Mouse (Mus musculus): ENCODE measurements at regions not wholly inside any gene's neighbourhood (a gene's known extent, or its start where the extent isn't known, plus 50 kb on each side); places are given as distances from the start of the nearest gene placed in this dataset.

DNA sequence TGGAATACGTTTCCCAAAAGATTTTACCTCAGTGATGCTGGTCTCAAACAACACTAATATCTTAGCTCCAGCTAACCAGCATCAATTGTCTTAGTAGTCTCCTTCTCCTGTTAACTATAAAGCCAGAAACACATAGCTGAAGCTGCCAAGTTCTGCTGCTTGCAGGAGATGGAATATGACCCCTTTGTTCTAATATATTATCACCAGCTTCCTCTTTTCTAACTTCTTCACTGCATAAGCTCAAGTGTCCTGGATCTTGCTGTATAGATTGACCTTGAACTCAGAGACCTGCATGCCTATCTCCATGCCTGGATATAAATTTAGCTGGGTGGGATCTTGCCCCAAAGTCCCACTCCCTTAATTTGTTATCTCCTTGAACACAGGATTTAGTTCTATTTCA lies 94.8 kb downstream of the Rbm46 start:
- no peak for DNase-seq (ENCODE audit: extremely low spot score, low read depth, low spot score)

DNA sequence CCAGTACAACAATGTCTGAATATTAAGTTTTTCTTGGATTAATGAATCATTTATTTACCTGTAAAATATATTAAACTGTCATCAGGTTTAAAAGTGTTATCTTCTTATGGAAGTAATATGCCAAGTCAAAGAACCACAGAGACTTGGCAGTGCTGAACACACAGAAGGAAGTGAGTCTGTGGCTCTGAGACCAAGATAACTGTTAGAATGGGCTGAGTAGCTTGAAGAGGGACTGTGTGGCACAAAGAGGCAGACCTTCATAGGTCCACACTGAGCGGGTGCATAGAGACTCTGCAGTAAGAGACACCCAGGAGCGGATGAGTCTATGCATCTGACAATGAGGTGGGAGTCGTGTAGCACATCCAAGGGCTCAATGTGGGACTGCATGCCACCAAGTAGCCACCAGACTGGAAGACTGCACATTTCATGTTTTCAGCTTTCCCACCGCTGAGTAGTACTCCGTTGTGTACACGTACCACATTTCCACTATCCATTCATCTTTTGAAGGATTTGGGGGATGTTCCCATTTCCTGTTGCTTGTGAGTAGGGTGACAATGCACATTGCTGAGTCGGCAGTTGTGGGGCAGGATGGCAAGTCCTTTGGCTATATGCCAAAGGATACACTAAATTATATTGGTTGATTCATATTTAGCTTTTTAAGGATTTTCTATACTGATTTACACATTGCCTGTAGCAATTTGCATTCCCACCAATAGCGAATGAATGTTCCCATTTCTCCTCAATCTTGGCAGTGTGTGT lies 105.6 kb downstream of the Rbm46 start:
- no peak for DNase-seq (ENCODE audit: extremely low spot score, low read depth, low spot score)

DNA sequence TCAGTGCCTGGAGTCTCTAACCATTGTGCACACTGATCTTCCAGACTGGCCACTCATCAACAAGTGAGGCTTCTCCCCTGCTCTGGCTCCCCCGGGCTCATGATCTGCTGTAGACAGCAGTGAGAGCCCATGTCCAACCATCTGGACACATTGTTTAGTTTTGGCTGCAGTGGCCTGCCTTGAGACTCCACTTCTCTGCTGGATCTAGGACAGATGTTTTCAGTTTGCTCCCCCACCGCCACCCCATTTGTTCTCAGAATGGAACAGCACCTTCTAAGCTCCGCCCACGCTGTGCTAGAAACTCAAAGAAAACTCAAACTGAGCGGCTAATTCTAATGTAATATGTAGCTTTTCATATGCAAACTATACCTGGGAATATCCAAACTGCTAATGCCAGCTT lies 108.8 kb downstream of the Rbm46 start:
- no peak for DNase-seq (ENCODE audit: extremely low spot score, low read depth, low spot score)

DNA sequence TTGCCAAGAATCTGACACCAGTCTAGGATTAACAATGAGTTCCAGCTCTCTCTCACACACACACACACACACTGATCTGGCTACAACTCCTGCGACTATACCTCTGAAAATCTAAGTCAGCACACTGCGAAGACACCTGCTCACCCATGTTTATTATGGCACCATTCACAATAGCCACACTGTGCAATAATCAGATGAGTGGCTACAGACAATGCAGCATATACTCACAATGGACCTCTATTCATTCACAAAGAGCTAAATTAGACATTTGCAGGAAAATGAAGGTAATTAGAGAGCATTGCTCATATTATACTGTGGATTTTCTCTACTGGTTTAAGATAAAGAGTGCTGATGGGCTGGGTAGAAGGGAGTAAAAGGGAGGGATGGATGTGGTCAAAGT lies 116.3 kb downstream of the Rbm46 start:
- no peak for DNase-seq (ENCODE audit: extremely low spot score, low read depth, low spot score)

DNA sequence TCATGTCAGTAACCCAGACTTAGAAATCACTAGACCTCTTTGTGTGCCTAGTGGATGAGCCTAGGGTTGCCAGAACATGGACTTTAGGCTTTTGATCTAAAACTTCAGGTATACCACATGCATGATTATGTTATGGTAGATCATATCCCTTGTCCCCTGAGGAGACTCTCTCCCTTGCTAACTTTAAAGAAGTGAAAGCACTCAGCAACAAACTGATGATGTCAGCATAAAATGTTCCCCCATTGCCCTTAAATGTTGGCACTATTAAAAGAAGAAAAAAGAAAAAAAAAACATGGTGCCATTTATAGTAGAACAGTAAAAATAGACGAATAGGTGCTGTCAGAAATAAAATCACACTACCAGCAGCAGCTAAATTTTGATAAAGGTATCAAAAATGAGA lies 117.3 kb downstream of the Rbm46 start:
- no peak for DNase-seq (ENCODE audit: extremely low spot score, low read depth, low spot score)

DNA sequence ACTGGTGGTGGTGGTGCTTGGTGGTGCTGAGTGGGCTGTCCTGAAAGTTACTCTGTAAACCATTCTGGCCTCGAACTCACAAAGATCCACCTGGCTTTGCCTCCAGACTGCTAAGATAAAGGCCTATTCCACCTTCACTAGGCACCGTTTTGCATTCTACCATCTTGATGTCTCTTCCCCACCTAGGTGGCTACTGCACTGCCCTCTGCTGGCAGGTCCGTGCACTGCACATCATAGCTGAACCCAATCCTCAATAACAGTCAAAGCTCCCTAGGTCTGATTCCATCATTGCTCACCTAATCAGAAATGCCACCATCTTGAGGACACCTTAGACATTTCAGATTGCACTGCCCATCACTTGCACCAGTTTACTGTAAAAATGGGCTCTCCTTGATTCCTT lies 150.7 kb downstream of the Rbm46 start:
- peak; percentile 10 for DNase-seq (ENCODE audit: extremely low spot score, low read depth, low spot score)

DNA sequence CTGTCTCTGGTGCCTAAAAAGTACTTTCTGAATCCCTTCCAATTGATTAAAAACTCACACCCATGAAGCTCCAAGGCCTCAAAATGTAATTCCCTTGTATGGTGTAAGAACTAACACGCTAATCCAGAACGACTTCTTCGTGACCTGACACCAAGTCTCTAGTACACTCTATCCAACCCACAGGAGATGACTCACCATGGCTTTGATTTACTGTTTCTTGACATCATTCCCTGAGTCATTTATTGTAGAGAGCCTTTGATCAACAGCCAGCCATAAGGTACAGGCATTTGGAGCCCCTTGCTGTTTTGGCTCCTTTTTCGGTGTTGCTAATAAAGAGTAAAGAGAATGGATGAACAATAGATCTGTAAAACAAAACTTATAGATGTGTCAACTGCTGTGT lies 159.7 kb upstream of the Npy2r start:
- DNase-seq (ENCODE audit: extremely low spot score, low read depth, low spot score): no peak

DNA sequence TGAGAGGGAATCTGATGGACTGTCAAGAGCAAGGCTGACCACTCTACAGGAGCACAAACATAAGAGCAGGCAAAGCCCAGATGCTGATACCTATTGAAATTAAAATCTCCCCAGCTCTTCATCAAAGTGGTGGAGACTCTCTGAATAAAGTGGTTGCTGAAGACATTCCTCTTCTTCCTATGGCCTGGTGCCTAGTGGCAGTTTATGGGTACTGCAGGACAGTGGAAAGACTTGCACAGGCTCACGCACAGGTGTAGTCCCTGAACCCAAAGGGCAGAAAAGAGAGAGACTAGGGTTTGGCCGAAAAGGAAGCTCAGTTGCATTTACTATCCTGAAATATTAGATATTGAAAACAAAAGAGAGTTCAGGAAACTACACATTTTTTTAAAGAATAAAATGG lies 144.2 kb upstream of the Npy2r start:
- no peak for DNase-seq (ENCODE audit: extremely low spot score, low read depth, low spot score)

DNA sequence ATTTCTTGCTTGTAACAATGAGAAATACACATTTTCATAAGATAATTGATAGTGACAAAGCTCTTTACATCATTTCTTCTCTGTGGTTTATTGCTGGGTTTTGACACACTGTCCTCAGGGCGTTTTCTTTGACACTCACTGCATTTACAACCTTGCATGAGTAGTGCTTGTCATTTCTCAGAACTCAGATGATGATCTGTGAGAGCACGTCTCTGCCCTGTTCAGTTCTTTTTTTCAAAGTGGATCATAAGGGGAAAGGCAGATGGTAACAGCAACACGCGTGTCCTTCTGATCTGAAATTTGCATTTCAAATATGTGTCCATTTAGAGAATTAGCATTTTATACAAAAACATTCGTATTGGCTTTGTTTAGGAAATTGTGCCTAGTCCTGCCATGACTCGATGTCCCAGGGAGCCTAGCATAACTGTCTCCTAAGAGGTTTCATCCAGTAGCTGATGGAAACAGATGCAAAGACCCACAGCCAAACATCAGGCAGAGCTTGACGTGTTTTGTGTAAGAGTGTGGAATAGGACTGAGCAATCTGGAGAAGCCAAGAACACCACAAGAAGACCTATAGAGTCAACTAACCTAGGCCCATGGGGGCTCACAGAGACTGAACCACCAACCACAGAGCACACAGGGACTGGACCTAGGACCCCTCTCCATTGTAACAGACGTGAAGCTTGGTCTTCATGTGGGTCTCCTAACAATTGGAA lies 108.4 kb upstream of the Npy2r start:
- no peak for DNase-seq (ENCODE audit: extremely low spot score, low read depth, low spot score)

DNA sequence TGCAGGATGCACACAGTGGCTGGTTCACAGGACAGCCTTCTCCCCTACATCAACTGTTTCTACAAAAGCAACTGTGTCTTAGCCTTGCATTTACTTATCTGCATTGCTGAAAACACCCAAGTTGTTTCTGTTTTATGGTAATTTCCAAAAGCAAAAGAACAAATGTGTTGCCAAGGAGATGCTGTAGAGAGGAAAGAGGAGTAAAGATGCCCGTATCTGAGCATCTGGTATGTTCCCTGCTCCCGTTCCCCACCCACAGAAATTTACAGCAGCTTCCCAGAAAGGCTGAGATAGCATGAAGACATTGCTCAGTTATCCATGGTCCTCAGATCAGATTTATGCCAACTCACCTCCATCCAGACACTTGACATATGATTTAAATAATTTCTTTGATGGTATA lies 104.5 kb upstream of the Npy2r start:
- DNase-seq (ENCODE audit: extremely low spot score, low read depth, low spot score): no peak

DNA sequence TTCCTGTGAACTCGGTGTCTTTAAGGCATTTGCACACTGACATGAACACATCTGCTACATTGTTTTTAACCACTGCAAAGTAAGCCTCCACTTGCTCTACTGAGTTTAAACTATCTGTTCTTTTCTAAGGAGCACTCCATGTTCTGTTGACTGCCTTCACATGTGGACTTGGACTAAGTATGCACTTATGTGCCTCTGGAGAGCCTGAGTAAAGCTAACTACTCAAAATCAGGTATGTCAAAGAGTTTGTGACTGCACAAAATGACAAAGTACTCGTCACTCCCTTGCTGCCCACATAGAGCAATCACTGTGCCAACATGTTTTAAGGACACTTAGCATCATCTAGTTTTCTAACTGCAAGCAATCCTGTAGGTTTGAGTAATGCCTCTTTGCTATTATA lies 92.2 kb upstream of the Npy2r start:
- DNase-seq (ENCODE audit: extremely low spot score, low read depth, low spot score): no peak

DNA sequence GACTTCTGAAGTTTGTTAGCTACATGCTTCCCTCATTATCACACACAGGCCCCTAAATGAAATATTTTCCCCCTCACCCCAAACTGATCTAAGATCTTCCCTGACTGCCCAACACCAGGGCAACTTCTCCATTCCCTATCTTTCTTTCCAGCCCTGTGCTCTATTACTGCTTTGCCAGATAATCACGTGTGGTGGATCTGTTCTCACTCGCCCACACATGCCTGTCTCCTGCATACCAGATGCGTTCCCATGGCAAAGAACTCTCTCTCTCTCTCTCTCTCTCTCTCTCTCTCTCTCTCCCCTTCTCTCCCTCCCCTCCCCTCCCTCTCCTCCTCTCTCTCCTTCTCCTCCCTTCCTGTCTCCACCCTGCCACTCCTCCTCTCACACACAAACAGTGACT lies 88.8 kb upstream of the Npy2r start:
- DNase-seq (ENCODE audit: extremely low spot score, low read depth, low spot score): no peak

DNA sequence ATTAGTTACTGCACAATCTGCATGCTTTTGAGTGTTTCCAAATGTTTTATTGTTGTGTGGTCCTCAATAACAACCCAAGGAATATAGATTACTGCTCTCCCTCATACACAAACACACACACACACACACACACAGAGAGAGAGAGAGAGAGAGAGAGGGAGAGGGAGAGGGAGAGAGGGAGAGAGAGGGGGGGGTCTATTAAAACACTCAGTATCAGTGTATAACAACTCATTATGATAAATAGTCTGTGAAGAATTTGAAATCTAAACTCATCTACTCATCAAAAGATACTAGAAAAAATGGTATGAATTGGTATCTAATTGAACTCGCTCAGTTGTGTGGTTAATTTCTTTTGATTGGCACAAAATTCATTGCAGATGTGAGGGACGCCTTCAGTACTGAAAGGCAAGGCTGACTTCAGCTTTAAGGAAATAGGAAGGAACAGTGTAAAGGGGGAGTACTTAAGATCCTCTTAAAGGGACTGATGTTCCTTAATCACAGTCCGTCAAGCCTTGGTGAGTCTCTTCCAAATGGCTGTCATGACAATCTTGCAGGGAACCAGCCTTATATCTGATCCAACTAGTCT lies 72.6 kb upstream of the Npy2r start:
- no peak for DNase-seq (ENCODE audit: extremely low spot score, low read depth, low spot score)

DNA sequence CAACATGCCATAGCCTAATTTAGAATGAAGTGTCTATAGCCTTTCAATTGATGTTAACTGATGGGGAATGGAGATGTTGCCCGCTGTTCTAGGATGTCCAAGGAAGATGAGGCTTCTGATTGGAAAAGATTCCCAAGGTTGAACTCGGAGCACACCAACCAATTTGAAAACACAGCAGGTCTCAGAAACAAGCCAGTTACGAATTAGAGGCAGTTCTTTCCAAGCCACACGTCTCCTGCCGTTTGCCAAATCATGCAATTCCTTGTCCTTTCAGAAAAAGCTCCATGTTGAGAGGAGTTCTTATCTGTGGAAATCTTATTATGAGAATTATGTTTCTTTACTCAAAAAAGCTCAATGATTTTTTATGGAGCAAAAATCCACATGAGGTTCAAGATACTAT lies 71.5 kb upstream of the Npy2r start:
- DNase-seq (ENCODE audit: extremely low spot score, low read depth, low spot score): no peak

DNA sequence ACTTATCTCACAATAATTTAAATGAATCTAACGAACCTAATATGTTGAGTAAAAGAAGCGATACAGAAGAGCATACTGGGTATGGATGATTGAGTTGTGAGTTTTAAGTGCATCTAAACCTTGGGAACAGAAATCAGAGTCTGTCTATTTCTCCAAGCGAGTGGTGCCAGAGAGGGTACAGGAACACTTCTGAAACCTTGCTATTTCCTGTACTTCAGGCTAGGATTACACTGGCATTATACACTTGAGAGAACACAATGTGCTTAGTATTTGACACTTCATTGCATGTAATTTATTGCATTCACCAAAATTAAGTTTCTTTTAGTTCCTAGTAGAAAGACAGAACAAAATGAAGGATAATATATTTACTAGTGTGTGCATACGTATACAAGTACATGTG lies 54.0 kb upstream of the Npy2r start:
- no peak for DNase-seq (ENCODE audit: extremely low spot score, low read depth, low spot score)

DNA sequence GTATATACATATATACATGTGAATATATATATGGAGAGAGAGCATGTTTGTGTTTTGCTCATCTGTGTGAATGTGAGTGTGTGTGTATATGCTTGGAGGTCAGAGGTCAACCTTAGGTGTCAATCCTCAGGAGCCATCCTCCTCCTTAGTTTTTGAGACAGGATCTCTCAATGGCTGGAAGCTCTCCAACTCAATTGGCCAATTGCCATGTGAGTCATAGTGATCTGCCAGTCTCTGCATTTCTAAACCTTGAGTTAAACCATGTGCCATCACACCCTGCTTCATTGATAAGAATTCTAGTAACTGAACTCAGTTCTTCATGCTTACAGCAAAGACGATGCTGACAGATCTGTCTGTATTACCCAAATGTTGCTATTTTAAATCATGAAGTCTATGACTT lies 50.8 kb upstream of the Npy2r start:
- DNase-seq (ENCODE audit: extremely low spot score, low read depth, low spot score): no peak
